Mouse (Mus musculus): ENCODE results near the gene Pou6f2.
A peak's percentile ranks its signal among the peaks of the same experiment; 100 is the strongest.

Pou6f2 gene

GRCm38 (mm10) chr13:18211242-18211641, 186.2 kb downstream of the Pou6f2 start:
- DNase-seq = no peak

GRCm38 (mm10) chr13:18204476-18205250, 192.8 kb downstream of the Pou6f2 start:
- DNase-seq = no peak

DNA sequence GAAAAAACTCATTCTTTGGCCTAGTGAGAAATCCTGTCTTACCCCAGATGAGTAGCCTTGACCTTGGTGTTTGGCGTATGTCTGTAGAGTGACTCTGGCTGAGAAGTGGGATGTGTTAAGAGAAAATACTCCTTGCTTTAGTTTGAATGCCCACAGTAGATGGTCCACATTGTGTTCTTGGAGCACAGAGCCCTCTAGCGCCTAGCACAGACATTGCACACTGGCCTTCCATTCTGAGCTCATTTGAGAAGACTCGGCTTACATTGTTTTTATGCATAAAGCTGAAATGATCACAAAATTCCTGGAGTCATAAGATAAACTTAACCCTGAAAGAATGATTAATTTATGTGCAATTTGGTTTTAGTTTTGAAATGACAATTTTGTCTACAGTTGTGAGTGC, 223.5 kb downstream of the Pou6f2 start:
- DNase-seq = peak; percentile 26

DNA sequence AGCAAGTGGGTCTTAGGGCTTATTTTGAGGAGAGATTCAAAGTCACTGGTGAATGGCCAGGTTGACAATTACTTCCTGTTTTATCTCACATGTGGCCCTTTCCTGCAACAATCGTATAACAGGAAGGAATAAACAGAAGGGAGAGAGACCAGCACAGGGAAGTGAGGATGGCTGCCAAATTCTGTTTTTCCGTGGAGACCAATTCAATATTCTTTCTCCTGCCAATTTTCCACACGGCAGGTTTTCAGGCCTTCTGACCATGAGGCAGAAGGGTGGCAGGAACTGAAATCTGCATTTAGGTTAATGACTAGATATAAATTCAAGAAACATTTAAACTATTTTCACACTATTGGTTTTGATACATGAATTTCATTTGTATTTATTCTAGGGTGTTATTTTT, 224.5 kb downstream of the Pou6f2 start:
- no peak for DNase-seq

DNA sequence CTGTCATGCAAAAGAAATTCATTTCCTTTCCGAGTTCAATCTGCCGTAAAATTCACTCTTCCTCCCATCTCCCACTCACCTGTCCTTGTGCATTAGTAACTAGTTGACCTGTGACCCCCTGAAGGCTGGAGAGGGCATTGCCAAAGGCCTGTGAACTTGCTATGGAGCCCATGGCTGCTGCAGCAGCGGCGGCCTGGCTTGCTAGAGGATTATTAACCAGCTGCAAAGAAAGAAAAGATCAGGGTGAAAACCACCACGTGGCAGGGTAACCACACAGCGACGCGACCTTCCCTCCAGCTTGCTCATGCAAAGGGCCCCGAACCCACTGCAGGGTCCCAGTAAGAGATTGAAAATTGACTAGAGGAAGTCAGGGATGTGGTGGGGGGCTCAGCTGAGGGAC, 225.2 kb downstream of the Pou6f2 start:
- DNase-seq = no peak

DNA sequence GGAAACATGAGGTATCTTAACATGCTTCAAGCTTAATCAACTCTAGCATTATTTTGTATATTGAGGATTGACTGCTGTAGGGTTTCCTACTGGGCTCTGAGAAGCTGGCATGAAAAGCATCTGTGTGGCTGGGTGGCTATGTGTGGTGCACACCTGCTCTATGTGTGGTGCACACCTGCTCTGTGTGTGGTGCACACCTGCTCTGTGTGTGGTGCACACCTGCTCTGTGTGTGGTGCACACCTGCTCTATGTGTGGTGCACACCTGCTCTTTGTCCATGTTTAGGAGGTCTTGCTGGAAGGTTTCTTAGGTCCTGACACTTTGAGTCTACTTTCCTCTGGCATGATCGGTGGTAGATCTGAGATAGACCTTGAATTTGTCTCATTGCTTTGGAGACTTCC, 233.3 kb downstream of the Pou6f2 start:
- DNase-seq = no peak

DNA sequence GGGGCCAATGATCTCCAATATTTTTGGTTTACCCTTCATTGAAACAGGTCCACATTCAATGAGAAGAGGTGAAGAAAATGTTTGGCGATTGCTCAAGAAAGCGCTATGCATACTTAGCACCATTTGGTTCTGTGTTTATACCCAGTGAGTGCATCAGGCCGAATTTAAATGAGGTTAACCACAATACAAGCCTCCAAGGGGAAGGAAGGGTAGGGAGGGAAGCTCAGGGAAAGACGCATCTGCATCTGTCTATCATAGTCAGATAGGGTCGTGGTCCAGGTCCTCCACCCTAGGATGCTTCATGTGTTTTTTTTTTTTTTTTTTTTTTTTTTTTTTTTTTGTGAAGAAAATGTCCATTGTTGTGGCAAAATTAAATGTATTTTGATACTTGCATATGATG, 236.9 kb downstream of the Pou6f2 start:
- no peak for DNase-seq

- no peak for DNase-seq
Observed at GRCm38 (mm10) chr13:18153949-18154582, 243.4 kb downstream of the Pou6f2 start.

DNA sequence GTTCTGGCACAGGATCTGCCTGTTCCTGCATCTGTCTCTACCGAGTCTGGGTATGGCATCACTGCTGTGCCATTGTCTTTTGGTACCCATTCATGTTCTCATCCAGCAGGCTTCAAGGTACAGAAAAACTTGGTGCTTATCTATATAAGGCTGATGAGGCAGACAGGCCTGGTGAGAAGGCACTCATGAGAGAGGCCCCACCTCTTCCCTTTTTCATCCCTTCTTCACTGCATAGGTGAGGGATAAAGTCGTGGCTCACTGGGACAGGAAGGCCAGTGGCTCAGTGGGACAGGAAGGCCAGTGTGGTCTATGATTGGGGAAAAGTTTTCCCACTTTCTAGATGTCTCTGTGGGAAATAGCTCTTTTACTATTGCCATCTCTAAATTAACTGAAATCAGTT, 263.8 kb downstream of the Pou6f2 start:
- no peak for DNase-seq

DNA sequence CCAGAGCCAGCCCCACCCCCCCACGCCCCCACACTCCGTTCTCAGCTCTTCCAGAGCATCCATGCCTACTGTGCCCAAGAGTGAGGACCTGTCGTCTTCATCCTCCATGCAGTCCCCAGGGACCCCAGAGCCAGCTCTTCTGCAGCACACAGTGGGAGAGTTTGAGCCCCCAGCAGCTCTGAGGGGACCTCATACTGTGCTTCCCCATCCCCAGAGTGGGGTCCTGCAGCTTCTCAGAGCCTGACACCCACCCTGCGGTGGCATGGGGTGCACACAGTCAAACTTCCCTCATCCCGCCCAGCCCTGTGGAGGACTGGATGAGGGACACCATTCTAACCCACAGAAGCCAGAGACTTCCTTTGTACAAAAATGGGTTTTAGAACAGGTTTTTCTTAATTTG, 264.3 kb downstream of the Pou6f2 start:
- no peak for DNase-seq

DNA sequence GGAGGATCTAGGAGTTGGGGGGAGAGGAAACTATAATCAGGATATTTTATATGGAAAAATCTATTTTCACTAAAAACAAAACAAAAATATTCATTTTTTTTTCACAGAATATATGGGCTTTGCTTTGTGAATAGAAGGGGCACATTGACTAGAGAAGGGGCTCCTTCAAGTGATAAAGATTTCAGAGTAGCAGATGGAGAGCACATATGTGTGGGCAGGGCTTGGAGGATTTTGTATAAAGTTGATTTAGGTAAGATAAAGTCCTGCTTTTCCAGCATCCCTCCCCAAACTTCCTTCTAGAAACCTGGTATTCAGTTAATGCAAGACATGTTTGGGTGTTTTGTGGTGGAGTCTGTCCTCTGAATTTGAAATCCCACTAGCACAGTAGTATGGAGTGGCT, 266.2 kb downstream of the Pou6f2 start:
- no peak for DNase-seq

GRCm38 (mm10) chr13:18129697-18130096, 267.8 kb downstream of the Pou6f2 start:
- DNase-seq = no peak

- no peak for DNase-seq
Observed at GRCm38 (mm10) chr13:18128826-18129225, 268.7 kb downstream of the Pou6f2 start.

DNA sequence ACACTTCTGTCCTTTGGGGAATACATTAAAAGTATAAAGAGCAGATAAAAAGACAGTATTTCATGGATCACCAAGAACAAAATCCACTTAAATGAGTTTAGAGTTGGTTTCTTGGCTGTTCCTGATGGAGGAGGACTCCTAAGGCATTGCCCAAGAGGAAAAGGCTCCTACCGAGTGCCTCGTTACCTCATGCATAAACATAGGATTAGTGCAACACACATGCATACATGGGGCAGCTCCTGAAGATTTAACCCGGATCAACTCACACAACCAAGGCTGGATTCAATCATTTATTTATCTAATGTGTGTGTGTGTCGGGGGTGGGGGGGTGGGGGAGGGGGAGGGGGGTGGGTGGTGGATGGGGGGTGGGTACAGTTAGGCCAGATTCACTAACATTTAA, 269.4 kb downstream of the Pou6f2 start:
- DNase-seq = no peak

- no peak for DNase-seq
Observed at GRCm38 (mm10) chr13:18126111-18126510, 271.4 kb downstream of the Pou6f2 start.

GRCm38 (mm10) chr13:18125226-18126000, 272.1 kb downstream of the Pou6f2 start:
- no peak for DNase-seq

DNA sequence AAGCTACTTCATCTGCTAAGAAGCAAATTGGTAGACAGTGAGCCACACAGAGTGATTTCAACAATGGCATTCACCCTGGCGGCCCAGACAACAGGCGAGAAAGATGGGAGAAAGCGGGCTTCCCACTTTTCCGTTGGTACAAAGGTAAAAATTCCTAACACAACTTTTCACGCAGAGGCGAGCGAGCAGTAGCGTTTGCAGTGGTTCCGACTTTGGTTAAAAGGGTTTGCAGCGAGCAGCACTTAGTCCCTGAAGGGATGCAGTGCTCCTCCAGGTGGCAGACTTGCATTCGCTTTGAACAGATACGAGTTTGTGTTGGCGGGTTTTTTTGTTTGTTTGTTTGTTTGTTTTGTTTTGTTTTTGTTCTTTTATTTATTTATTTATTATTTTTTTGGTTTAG, 273.1 kb downstream of the Pou6f2 start:
- DNase-seq = peak; percentile 14

DNA sequence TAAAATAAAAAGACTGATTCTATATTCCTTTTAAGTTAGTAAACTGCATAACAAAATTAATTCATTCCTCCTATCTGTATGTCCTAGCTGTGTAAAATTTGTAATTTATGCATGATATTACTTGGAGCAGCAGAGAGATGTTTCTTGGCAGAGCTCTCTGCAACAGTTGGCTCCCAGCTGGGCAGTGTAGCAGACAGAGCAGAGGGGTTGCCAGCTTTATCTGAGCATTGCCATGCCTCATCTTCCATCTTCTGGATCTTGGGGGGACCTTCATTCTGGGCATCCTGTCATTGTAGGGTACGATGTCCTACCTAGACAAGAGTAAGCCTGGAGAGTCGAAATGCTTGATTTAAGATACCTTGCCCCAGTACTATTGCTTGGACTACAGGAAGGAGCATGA, 277.1 kb downstream of the Pou6f2 start:
- no peak for DNase-seq

DNA sequence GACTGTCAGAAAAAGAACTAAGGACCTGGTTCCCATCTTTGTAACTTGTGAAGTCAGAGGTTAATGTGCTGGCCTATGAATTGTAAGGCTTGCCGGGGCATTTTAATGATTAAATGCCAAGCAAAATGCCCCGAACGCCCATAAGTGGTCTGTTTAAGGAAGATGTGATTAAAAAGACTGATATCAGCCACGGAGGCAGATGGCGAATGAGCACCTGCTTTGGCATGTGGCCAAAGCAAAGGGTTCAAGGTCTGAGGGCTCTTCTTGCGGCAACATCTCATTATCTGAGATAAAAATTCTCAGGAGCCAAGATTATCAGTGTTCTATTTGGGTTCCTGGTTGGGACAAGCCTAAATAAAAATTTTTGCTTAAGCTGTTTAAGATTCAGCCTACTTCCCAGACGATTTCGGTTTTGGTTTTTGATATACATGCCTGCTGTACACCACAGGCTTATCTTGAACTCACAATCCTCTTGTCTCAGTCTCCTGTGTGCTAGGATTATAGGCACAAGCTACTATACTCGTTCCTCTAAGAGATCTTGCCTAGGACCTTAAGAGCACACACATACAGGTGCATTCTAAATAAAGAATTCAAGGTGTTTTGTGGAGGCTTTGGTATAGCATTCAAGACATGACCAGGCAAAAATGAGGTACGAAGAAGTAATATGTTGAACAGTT, 315.9 kb downstream of the Pou6f2 start:
- DNase-seq = no peak
